Mouse (Mus musculus): ENCODE measurements at regions not wholly inside any gene's neighbourhood (a gene's known extent, or its start where the extent isn't known, plus 50 kb on each side); places are given as distances from the start of the nearest gene placed in this dataset.

DNA sequence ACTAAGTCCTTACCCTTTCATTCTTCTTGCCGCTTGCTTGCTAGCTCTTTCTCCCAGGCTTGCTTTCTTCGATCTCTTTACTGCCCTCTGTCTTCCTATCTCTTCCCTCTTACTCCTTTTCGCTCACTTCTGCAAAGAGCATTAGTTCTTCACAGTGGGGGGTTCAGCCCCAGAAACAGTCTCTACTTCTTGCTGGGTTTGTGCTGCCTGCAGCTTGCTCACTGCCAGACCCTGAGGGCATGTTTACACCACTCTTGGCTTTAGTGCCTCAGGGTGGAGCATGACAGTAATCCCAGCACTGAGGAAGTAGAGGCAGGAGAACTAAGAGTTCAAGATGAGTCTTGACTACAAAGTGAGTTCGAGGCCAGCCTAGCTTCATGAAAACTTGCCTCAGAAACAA is 538.0 kb upstream of the Adam5 start:
- TF ChIP-seq MAX (IDR thresholded peaks at IDR 0.05; ENCODE audit: low read length) (no peak), POLR2A (IDR thresholded peaks at IDR 0.05; ENCODE audit: low read depth, low read length) (no peak), EP300 (IDR thresholded peaks at IDR 0.05; ENCODE audit: low read length) (no peak), TBP (conservative IDR thresholded peaks at IDR 0.05; ENCODE audit: low read depth, low read length) (no peak), CTCF (conservative IDR thresholded peaks at IDR 0.05 in 1 of 2, IDR thresholded peaks at IDR 0.05 in 1 of 2; ENCODE audit: low read depth in 2 of 2, low read length in 2 of 2) (no peak), ZC3H11A (IDR thresholded peaks at IDR 0.05; ENCODE audit: low read depth, low read length) (no peak), ETS1 (conservative IDR thresholded peaks at IDR 0.05; ENCODE audit: low read depth, low read length) (no peak), MXI1 (IDR thresholded peaks at IDR 0.05; ENCODE audit: low read depth, low read length) (no peak), MAFK (IDR thresholded peaks at IDR 0.05; ENCODE audit: insufficient replicate concordance, low read length) (no peak), POLR2AphosphoS2 (IDR thresholded peaks at IDR 0.05; ENCODE audit: low read depth, low read length) (no peak)
